Mouse (Mus musculus) C2C12 (cell line): ENCODE measurements around the gene Senp5. TPM values are rescaled to one million over a fixed set of nuclear protein-coding genes. Genes with fewer than 3 reads are reported as not detected.

Experiments used
- H3K27me3 ChIP-seq: one replicate; pipeline ENCODE4 v1.6.1; 2011; ENCODE audit not compliant: control insufficient read depth, insufficient read depth, insufficient read length
- H3K36me3 ChIP-seq: one replicate; pipeline ENCODE4 v1.6.1; 2011; ENCODE audit not compliant: control insufficient read depth, insufficient read depth
- H3K4me3 ChIP-seq: one replicate; pipeline ENCODE4 v1.5.1; 2011; ENCODE audit warnings: mild to moderate bottlenecking, control low read depth; ENCODE audit not compliant: poor library complexity, insufficient read depth, severe bottlenecking
- H3K79me2 ChIP-seq: one replicate; pipeline ENCODE4 v1.6.1; 2011; ENCODE audit not compliant: control insufficient read depth, insufficient read depth
- H3K79me3 ChIP-seq: one replicate; pipeline ENCODE4 v1.6.1; 2011; ENCODE audit warnings: low read depth, control low read depth
- H3ac ChIP-seq: one replicate; pipeline ENCODE3; 2011; ENCODE audit warnings: low read depth; ENCODE audit not compliant: control insufficient read depth, insufficient read length
- CEBPB ChIP-seq: IDR thresholded peaks from one replicate; pipeline ENCODE4 v1.6.1; 2011; ENCODE audit warnings: low read depth, mild to moderate bottlenecking, control low read depth, moderate library complexity
- CTCF ChIP-seq: IDR thresholded peaks from one replicate; pipeline ENCODE4 v1.5.1; 2011; ENCODE audit not compliant: control insufficient read depth, insufficient read depth, insufficient read length
- FOSL1 ChIP-seq: IDR thresholded peaks from one replicate; pipeline ENCODE4 v1.8.0; 2011; ENCODE audit warnings: mild to moderate bottlenecking, low read length; ENCODE audit not compliant: poor library complexity, insufficient read depth, severe bottlenecking
- MAX ChIP-seq: IDR thresholded peaks from one replicate; pipeline ENCODE4 v1.6.1; 2011; ENCODE audit warnings: mild to moderate bottlenecking, control low read depth
- MYOD1 ChIP-seq: IDR thresholded peaks from one replicate; pipeline ENCODE4 v1.6.1; 2011; ENCODE audit warnings: low read depth; ENCODE audit not compliant: control insufficient read depth, insufficient read length
- MYOG ChIP-seq: IDR thresholded peaks from one replicate; pipeline ENCODE4 v1.6.1; 2011; ENCODE audit not compliant: control insufficient read depth, insufficient read length; ENCODE audit errors: extremely low read depth
- USF1 ChIP-seq: IDR thresholded peaks from one replicate; pipeline ENCODE4 v1.6.1; 2011; ENCODE audit warnings: low read depth, mild to moderate bottlenecking, control low read depth, moderate library complexity
- long read RNA-seq, 2 experiments: library from polyadenylated mRNA; unstranded; transcript quantifications; one replicate each; pipeline ENCODE4 v2.0.0; 2019 to 2020
- polyA plus RNA-seq: library from polyadenylated mRNA; unstranded; fragments of >200 nt; fragmentation: generic; extraction: Trizol; gene quantifications from one replicate; pipeline ENCODE4 v1.2.1, GENCODE M21; 2012; ENCODE audit warnings: missing spikeins

The Senp5 gene
- 11.0 TPM for polyA plus RNA-seq
- long read RNA-seq, experiment 1, full-length matches to known transcripts: 2 of 10 reads
- long read RNA-seq, experiment 1, partial matches to known transcripts: 2 of 10 reads
- long read RNA-seq, experiment 1, other reads (novel, unspliced or antisense): 6 of 10 reads
- long read RNA-seq, experiment 2, full-length matches to known transcripts: 64 of 89 reads
- long read RNA-seq, experiment 2, partial matches to known transcripts: 5 of 89 reads
- long read RNA-seq, experiment 2, other reads (novel, unspliced or antisense): 20 of 89 reads

DNA sequence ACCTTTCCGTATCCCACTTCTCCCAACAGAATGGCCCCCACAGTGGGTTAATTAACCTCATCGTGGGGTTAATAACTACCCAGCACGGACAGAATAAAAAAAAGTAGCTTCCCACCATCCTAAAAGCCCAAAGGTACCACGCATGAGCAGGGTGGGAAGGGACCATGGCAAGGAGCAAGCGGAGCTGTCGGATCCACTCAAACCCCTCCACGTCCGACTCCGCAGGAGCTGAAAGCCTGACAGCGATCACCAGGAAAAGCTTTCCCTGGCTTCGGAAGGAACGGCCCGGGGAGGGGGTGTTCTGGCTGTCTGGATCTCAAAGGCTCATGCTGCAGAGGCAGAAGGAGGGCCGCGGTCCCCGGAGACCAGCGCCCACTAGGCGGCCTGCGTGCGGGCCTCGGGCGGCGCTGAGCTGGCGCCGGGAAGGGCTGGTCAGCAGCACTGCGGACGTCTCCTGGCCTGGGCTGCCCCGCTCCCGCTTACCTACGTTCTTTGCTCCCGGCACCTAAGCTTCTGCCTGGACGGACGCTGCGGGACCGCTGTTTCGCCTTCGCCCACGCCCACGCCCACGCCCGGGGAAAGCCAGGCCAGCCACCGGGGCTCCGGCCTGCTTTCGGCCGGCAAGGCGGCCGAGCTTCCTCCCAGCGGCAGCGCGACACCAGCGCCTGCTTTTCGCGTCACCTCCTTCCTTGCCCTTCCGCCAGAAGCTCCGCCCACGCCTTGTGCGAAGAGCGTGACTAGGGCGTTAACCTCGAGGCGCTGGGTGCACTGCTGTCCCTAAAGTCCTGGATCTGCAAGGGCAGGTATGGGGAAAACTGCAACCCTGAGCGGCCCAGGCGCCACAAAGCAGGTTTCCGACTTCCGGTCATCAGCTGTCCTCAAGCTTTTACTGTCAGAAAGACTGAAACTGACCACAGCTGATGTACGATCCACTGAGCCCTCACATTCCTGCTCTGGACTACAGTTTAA, at the start of gene Senp5:
Gene Senp5, minus strand, starts transcription at position 779 of the 969 bp plus-strand sequence.
- Histone ChIP-seq H3K4me3 (peak within 1 kb of the TSS; percentile 87), H3K79me2 (peaks cover 60% of the 10 kb centered on the region), H3K36me3 (peaks cover 8% of the 10 kb centered on the region), H3ac (peak within 1 kb of the TSS; percentile 85), H3K27me3 (no peaks in the 10 kb centered on the region), H3K79me3 (peaks cover 51% of the 10 kb centered on the region)
- TF ChIP-seq MAX: peak; percentile 96
- TF ChIP-seq MYOD1: no peak
- TF ChIP-seq CTCF: no peak

DNA sequence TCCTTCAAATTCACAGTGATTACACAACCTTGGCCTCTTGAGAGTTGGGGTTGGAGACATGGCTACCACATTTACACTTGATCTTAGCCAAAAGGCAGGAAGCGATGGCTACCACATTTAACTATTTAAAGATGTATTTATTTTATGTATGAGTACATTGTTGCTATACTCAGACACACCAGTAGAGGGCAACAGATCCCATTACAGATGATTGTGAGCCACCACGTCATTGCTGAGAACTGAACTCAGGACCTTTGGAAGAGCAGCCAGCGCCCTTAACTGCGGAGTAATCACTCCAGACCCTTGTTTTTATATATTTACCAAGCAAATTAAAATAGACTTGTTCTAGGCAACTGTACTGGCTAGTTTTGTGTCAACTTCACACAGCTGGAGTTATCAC, 39.3 kb upstream of the Senp5 start:
- TF ChIP-seq MYOD1 (no peak), CTCF (no peak), MAX (no peak), USF1 (no peak), CEBPB (no peak), FOSL1 (no peak), MYOG (no peak)
- Histone ChIP-seq H3K36me3 (peaks cover 81% of the 10 kb centered on the region), H3ac (no peak overlapping the region), H3K79me3 (no peaks in the 10 kb centered on the region), H3K79me2 (peaks cover 5% of the 10 kb centered on the region), H3K4me3 (no peak overlapping the region), H3K27me3 (no peaks in the 10 kb centered on the region)

DNA sequence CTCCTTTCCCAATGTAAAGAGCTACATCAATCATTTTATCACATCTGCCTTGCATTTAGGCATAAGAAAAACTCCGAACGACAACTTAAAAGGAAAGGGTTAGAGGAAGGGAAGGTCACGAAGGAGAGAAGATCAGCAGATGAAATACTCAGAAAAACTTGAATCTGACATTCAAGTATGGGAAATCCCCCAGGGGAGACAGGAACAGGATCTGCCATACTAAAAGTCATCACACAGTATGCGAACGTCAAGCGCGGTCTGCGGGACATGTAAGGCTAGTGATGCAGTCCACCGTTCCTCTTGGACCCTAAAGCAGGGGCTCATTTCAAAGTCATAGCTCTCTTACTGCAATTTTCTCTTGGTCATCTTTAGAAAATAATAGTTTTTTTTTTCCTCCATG, 16.6 kb upstream of the Senp5 start:
- Histone ChIP-seq H3K79me2 (no peaks in the 10 kb centered on the region), H3K36me3 (peaks cover 82% of the 10 kb centered on the region), H3K4me3 (no peak overlapping the region), H3K79me3 (no peaks in the 10 kb centered on the region), H3K27me3 (no peaks in the 10 kb centered on the region), H3ac (no peak overlapping the region)
- TF ChIP-seq MAX (no peak), CTCF (no peak), CEBPB (no peak), USF1 (no peak), MYOD1 (no peak), FOSL1 (no peak), MYOG (no peak)

DNA sequence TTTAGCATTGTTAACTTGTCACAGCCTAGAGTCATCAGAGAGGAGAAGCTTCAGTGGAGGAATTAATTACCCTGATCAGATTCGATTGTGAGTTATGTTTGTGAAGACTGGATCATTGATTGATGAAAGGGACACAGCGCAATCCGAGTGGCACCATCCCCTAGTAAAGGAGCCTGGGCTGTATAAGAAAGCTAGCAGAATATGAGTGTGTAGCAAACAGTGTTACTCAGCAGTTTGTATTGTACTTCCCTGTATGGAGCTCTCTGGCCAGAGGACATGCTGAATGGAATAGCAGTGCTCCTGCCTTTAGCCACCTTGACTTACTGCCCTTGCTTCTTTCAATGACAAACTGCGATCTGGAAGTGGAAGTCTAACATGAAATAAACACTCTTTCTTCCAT, 7.2 kb upstream of the Senp5 start:
- TF ChIP-seq MAX (no peak), USF1 (no peak)
- Histone ChIP-seq H3ac (no peak overlapping the region), H3K79me3 (no peaks in the 10 kb centered on the region), H3K27me3 (no peaks in the 10 kb centered on the region), H3K4me3 (no peak overlapping the region), H3K79me2 (no peaks in the 10 kb centered on the region), H3K36me3 (peaks cover 4% of the 10 kb centered on the region)

DNA sequence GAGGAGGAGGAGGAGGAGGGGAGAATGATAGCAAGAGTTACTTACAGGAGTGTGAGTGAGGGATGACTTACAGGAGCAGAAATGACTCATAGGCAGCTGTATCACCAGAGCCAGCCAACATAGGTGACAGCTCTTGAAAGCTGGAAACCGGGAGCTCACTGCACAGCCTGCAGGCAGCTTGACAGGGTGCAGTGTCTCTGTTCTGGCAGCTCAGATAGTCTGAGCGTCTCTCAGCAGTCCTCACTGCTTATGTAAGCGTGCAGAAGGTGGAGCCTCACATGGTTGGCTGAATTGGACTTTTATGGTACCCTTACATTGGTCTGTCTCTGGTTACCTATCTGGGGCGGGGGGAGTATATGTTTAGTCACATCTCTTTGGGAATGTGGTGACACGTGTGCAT, 6.8 kb upstream of the Senp5 start:
- no peak overlapping the region for H3K4me3 ChIP-seq
- H3K79me3 ChIP-seq: no peaks in the 10 kb centered on the region
- TF ChIP-seq CTCF (no peak), MYOG (no peak), MYOD1 (no peak), USF1 (no peak), FOSL1 (no peak), CEBPB (no peak), MAX (no peak)
- H3K36me3 ChIP-seq: peaks cover 3% of the 10 kb centered on the region
- H3K79me2 ChIP-seq: no peaks in the 10 kb centered on the region
- H3K27me3 ChIP-seq: no peaks in the 10 kb centered on the region
- no peak overlapping the region for H3ac ChIP-seq
